Mouse (Mus musculus): Measurements from ENCODE around the gene Rasd1.
"Not testable (repeated sequence)": the region's sequence is repeated elsewhere in the genome, so short reads cannot be mapped to it uniquely, and the experiment has no call there.

The Rasd1 gene

GRCm38 (mm10) chr11:59961338-59961875 is 3.3 kb downstream of the Rasd1 start:
- in situ Hi-C loops (cut with MboI, MseI): no loop called here

GRCm38 (mm10) chr11:59960476-59961337 is 4.0 kb downstream of the Rasd1 start:
- in situ Hi-C loops (cut with MboI, MseI): no loop called here

- in situ Hi-C loops (cut with MboI, MseI): no loop called here
Measured at GRCm38 (mm10) chr11:59959453-59959852, 5.3 kb downstream of the Rasd1 start.

DNA sequence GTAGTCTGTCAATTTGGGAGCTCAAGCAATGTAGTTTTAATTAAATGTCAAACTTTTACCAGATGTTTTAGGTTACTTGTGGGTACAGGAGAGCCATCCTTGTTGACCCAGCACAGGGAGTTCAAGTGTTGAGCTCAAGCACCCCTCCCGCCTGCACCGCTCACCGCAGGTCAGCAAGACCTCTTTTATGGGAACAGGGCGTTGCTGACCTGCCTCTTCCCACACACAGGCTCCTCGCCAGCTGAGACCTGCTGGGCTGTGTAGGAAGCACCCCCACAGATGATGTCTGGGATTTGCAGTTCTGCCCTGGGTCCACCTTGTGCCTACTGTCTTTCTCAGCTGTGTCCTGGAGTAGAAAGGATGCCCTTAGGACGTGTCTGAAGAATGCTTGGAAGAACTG is 8.0 kb downstream of the Rasd1 start:
- in situ Hi-C loops (cut with MboI, MseI): no loop called here

DNA sequence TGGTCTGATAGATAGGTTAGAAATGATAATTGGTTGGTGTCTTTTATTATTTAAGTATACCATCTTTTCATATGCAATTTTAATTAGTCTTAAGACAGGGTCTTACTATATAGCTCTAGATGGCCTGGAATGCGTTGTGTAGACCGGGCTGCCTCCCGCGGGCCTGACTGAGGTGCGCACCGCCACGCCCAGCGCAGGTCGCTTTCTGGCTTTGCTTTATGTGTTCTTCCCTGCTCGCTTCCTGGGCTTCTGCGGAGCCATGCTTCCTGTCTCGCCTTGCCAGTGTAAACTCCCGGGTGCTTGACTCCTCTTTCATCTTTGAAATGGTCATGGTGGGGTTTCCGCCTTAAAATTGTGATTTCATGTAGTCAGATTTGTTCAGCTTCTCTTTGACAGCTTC is 11.9 kb downstream of the Rasd1 start:
- in situ Hi-C loops (cut with MboI, MseI): no loop called here

- in situ Hi-C loops (cut with MboI, MseI): no loop called here
Measured at GRCm38 (mm10) chr11:59948401-59948767, 16.4 kb downstream of the Rasd1 start.

DNA sequence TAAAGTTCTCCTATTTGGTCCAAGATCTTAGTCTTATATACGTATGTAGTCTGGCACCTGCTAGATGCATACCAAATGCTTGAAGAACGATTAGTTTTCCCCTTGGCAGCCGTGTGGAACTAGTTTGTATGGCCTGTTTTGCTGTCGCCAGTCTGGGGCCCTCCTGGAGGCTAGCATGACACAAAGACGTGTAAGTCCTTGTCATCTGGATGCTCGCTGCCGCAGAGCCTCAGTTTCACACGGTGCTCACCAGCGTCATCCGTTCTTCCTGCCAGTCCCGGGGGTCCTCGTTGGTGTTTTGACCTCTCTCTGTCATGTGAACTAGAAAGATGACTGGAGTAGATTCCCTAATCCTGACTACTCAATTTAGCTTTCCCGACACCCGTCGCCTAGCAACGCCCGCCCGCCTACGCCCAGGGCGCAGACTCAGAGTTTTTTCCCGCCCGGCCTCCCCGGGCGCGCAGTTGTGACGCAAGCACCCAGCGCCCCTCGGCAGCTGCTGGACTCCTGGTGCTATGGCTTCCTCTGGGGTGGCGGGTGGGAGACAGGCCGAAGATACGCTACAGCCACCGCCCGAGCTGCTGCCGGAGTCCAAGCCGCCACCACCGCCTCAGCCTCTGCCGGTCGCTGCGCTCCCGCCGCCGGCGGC is 16.9 kb downstream of the Rasd1 start, which contains the start of gene Med9:
TSS of gene Med9 (plus strand) at position 455 of the 649 bp plus-strand sequence.
- in situ Hi-C loops (cut with MboI, MseI): no loop called here

GRCm38 (mm10) chr11:59944855-59945254 is 19.9 kb downstream of the Rasd1 start:
- in situ Hi-C loops (cut with MboI, MseI): not testable (repeated sequence)

GRCm38 (mm10) chr11:59941391-59941790 is 23.4 kb downstream of the Rasd1 start:
- in situ Hi-C loops (cut with MboI, MseI): no loop called here

DNA sequence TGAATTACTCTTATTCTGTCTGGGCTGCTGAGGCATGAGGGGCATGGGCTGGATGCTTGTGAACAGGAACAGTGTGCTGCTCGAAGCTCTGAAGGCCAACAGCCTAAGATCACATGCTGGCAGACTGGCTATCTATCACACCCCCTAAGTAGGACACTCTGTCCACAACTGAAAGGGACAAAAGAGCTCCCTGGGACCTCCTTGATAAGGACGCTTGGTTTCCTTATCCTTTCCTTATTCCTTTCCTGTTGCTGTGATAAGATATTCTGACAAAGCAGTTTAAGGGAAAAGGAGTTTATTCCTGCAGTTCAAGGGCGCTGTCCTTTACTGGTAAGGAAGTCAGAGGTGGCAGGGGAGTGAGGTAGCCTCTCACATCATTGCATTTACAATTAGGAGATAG is 24.1 kb downstream of the Rasd1 start:
- in situ Hi-C loops (cut with MboI, MseI): no loop called here

- in situ Hi-C loops (cut with MboI, MseI): no loop called here
Measured at GRCm38 (mm10) chr11:59939821-59940220, 24.9 kb downstream of the Rasd1 start.

- in situ Hi-C loops (cut with MboI, MseI): no loop called here
Measured at GRCm38 (mm10) chr11:59937615-59938014, 27.1 kb downstream of the Rasd1 start.

GRCm38 (mm10) chr11:59937023-59937422 is 27.7 kb downstream of the Rasd1 start:
- in situ Hi-C loops (cut with MboI, MseI): no loop called here

DNA sequence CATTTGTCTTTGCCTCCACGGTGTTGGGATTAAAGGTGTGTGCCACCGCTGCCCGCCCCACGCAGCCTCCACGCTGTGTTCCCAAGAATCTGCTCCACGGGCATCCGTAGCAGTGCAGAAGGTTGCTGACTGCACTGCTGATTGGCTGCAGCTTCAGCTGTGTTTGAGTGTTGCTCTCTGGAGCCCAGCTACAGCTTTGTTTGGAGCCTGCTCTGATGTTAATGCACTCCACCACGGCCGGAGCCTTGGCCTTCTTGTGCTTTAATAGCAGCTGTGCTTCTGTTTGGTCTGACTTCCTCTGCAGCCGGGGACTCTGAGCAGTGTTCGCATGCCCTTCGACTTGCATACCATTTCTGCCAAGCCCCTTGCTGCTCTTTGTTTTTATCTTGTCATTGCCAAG is 30.8 kb downstream of the Rasd1 start:
- in situ Hi-C loops (cut with MboI, MseI): no loop called here

GRCm38 (mm10) chr11:59932560-59933337 is 32.0 kb downstream of the Rasd1 start:
- in situ Hi-C loops (cut with MboI, MseI): no loop called here

GRCm38 (mm10) chr11:59930031-59930430 is 34.7 kb downstream of the Rasd1 start:
- in situ Hi-C loops (cut with MboI, MseI): no loop called here

DNA sequence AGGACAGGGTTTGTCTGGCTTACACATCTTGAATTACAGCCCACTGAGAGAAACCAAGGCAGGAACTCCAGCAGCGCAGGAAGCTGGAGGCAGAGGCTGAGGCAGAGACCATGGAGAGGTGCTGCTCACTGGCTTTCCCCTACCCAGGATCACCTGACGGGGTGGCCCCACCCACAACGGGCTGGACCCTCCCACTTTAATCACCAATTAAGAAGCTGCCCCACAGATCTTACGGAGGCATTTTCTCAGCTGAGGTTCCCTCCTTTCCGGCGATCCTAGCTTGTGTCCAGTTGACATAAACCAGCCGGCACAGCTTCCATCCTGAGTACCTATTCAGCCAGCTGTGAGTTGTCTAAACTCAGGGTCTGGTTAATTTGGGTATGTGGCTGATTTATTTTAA is 43.5 kb downstream of the Rasd1 start:
- in situ Hi-C loops (cut with MboI, MseI): loop anchor here (10.0 to 25.0 kb wide), 2 partner anchors 546 to 1116 kb away; partner anchors contain the start of gene Prss38

DNA sequence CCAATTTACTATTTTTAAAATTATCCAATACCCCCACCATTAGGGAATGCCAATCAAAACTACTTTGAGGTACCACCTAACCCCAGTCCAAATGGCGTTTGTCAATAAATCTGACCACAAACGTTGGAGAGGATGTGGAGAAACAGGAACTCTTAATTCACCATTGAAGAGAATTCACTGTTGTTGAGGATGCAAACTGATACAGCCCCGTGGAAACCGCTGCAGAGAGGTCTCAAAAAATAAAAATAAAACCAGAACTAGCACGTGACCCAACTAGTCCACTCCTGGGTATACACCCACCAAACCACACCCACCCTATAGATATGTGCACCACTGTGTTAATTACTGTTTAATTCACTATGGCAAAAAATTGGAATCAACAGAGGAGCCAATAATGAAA is 44.4 kb downstream of the Rasd1 start:
- in situ Hi-C loops (cut with MboI, MseI): loop anchor here (10.0 to 25.0 kb wide), 2 partner anchors 546 to 1117 kb away; partner anchors contain the start of gene Prss38

- in situ Hi-C loops (cut with MboI, MseI): loop anchor here (25.0 kb wide), 1 partner anchor 1118 kb away; no protein-coding TSS in a partner anchor
Measured at GRCm38 (mm10) chr11:59919401-59919800, 45.3 kb downstream of the Rasd1 start.

GRCm38 (mm10) chr11:59918014-59918413 is 46.7 kb downstream of the Rasd1 start:
- in situ Hi-C loops (cut with MboI, MseI): loop anchor here (25.0 kb wide), 1 partner anchor 1119 kb away; no protein-coding TSS in a partner anchor

GRCm38 (mm10) chr11:59913702-59914101 is 51.0 kb downstream of the Rasd1 start:
- in situ Hi-C loops (cut with MboI, MseI): loop anchor here (25.0 kb wide), 1 partner anchor 1124 kb away; no protein-coding TSS in a partner anchor

Data from T-helper 1 cell (primary cell).